Mouse (Mus musculus) heart, adult 2 months (tissue): ENCODE measurements at regions not wholly inside any gene's neighbourhood (a gene's known extent, or its start where the extent isn't known, plus 50 kb on each side); places are given as distances from the start of the nearest gene placed in this dataset.

Experiments
- DNase-seq, 2 experiments: peaks; one replicate each; pipeline ENCODE4 v3.0.0; 2021
- H3K27ac ChIP-seq: fragments of 200-600 bp; 2 replicates; pipeline ENCODE4 v1.8.1; 2022
- H3K27me3 ChIP-seq: fragments of 200-500 bp; 2 replicates; pipeline ENCODE4 v1.6.1; 2012; ENCODE audit warnings: mild to moderate bottlenecking, low read length, inconsistent platforms, mixed read lengths; ENCODE audit not compliant: control insufficient read depth, insufficient read depth
- H3K36me3 ChIP-seq: fragments of 200-500 bp; 2 replicates; pipeline ENCODE4 v1.6.1; 2012; ENCODE audit warnings: low read length, inconsistent platforms; ENCODE audit not compliant: control insufficient read depth, insufficient read depth
- H3K4me1 ChIP-seq: fragments of 200-500 bp; 2 replicates; pipeline ENCODE4 v1.6.1; 2011; ENCODE audit warnings: low read length; ENCODE audit not compliant: control insufficient read depth, insufficient read depth
- H3K4me3 ChIP-seq: fragments of 200-600 bp; 2 replicates; pipeline ENCODE4 v1.8.1; 2022
- H3K79me2 ChIP-seq: fragments of 200-500 bp; replicated peaks from 2 replicates; pipeline ENCODE4 v1.6.1; 2012; ENCODE audit warnings: mild to moderate bottlenecking, inconsistent platforms, low read length, moderate library complexity, mixed read lengths; ENCODE audit not compliant: control insufficient read depth, insufficient read depth
- H3K9ac ChIP-seq: fragments of 200-500 bp; 2 replicates; pipeline ENCODE4 v1.6.1; 2012; ENCODE audit warnings: low read depth, mild to moderate bottlenecking, control low read depth, inconsistent platforms, low read length, mixed read lengths
- CTCF ChIP-seq: fragments of 200-600 bp; IDR thresholded peaks from 2 replicates; pipeline ENCODE4 v1.8.1; 2022; ENCODE audit warnings: antibody characterized with exemption, mild to moderate bottlenecking, moderate library complexity
- EP300 ChIP-seq: fragments of 200-500 bp; IDR thresholded peaks from 2 replicates; pipeline ENCODE4 v1.6.1; 2011; ENCODE audit warnings: low read depth, low read length, control low read depth; ENCODE audit not compliant: insufficient read depth
- POLR2A ChIP-seq: fragments of 200-500 bp; IDR thresholded peaks from 2 replicates; pipeline ENCODE4 v1.6.1; 2011; ENCODE audit warnings: mild to moderate bottlenecking, low read depth, low read length, control low read depth; ENCODE audit not compliant: insufficient read depth
- WGBS: fragments of 180-500 bp; shearing (Covaris S2); methylation state at CpG from one replicate; pipeline ENCODE4 v1.1.7; 2018; 5-methylcytosine and 5-hydroxymethylcytosine counted together
- intact Hi-C: fragments of 180-260 bp; cut with DNase I; formaldehyde crosslinking; loops from one replicate; pipeline ENCODE4 v1.15.1; 2025

GRCm38 (mm10) chr1:157023462-157023861, 84.0 kb upstream of the Ralgps2 start:
- Histone ChIP-seq H3K4me1 (peaks cover 2% of the 10 kb centered on the region), H3K27ac (no peak overlapping the region), H3K79me2 (no peaks in the 10 kb centered on the region), H3K36me3 (no peaks in the 10 kb centered on the region), H3K9ac (no peak overlapping the region), H3K4me3 (no peak overlapping the region), H3K27me3 (no peaks in the 10 kb centered on the region)
- DNase-seq, result no peak
- no peak for TF ChIP-seq CTCF
- no peak for TF ChIP-seq POLR2A
- no peak for TF ChIP-seq EP300
- intact Hi-C loops, result no loop called here
- WGBS, result 78% methylated on average over 6 of the region's 6 CpGs

- Histone ChIP-seq H3K27ac (no peak overlapping the region), H3K36me3 (no peaks in the 10 kb centered on the region), H3K9ac (no peak overlapping the region), H3K79me2 (no peaks in the 10 kb centered on the region), H3K27me3 (no peaks in the 10 kb centered on the region), H3K4me1 (peaks cover 2% of the 10 kb centered on the region), H3K4me3 (no peak overlapping the region)
- TF ChIP-seq CTCF (no peak), POLR2A (no peak), EP300 (no peak)
- DNase-seq, result no peak
- intact Hi-C loops, result no loop called here
- 90% methylated on average over 12 of the region's 12 CpGs for WGBS
Observed at GRCm38 (mm10) chr1:157022456-157023435, 83.3 kb upstream of the Ralgps2 start.

- H3K27ac ChIP-seq, result no peak overlapping the region
- H3K36me3 ChIP-seq, result no peaks in the 10 kb centered on the region
- no peaks in the 10 kb centered on the region for H3K27me3 ChIP-seq
- TF ChIP-seq EP300, result no peak
- TF ChIP-seq CTCF, result no peak
- no peak for TF ChIP-seq POLR2A
- intact Hi-C loops, result no loop called here
- 48% methylated on average over 7 of the region's 7 CpGs for WGBS
- peaks cover 2% of the 10 kb centered on the region for H3K4me1 ChIP-seq
- no peak overlapping the region for H3K9ac ChIP-seq
- H3K79me2 ChIP-seq, result no peaks in the 10 kb centered on the region
- no peak overlapping the region for H3K4me3 ChIP-seq
- DNase-seq, result no peak
Observed at GRCm38 (mm10) chr1:157019892-157020291, 80.5 kb upstream of the Ralgps2 start.

- 67% methylated on average over 2 of the region's 2 CpGs for WGBS
- H3K36me3 ChIP-seq, result no peaks in the 10 kb centered on the region
- no peak for TF ChIP-seq CTCF
- TF ChIP-seq EP300, result no peak
- TF ChIP-seq POLR2A, result no peak
- intact Hi-C loops, result no loop called here
- H3K27me3 ChIP-seq, result no peaks in the 10 kb centered on the region
- H3K79me2 ChIP-seq, result no peaks in the 10 kb centered on the region
- H3K4me3 ChIP-seq, result no peak overlapping the region
- DNase-seq, result no peak
- H3K27ac ChIP-seq, result no peak overlapping the region
- H3K9ac ChIP-seq, result no peak overlapping the region
- H3K4me1 ChIP-seq, result peaks cover 3% of the 10 kb centered on the region
Observed at GRCm38 (mm10) chr1:157018726-157019125, 79.3 kb upstream of the Ralgps2 start.

- H3K4me3 ChIP-seq, result no peak overlapping the region
- no peaks in the 10 kb centered on the region for H3K27me3 ChIP-seq
- H3K79me2 ChIP-seq, result no peaks in the 10 kb centered on the region
- H3K9ac ChIP-seq, result no peak overlapping the region
- no peak overlapping the region for H3K27ac ChIP-seq
- TF ChIP-seq EP300, result no peak
- no peak for TF ChIP-seq POLR2A
- no peak for TF ChIP-seq CTCF
- peak in 1 of 2 experiments; percentile 54 for DNase-seq
- intact Hi-C loops, result no loop called here
- H3K36me3 ChIP-seq, result no peaks in the 10 kb centered on the region
- H3K4me1 ChIP-seq, result peaks cover 6% of the 10 kb centered on the region
- 81% methylated on average over 13 of the region's 13 CpGs for WGBS
Observed at GRCm38 (mm10) chr1:157017198-157017994, 78.0 kb upstream of the Ralgps2 start.

GRCm38 (mm10) chr1:157016625-157017024, 77.2 kb upstream of the Ralgps2 start:
- H3K27me3 ChIP-seq, result no peaks in the 10 kb centered on the region
- no peak overlapping the region for H3K27ac ChIP-seq
- H3K79me2 ChIP-seq, result no peaks in the 10 kb centered on the region
- no peak for TF ChIP-seq EP300
- no peak for TF ChIP-seq POLR2A
- no peak for TF ChIP-seq CTCF
- WGBS, result 56% methylated on average over 8 of the region's 8 CpGs
- peaks cover 6% of the 10 kb centered on the region for H3K4me1 ChIP-seq
- intact Hi-C loops, result no loop called here
- no peaks in the 10 kb centered on the region for H3K36me3 ChIP-seq
- H3K4me3 ChIP-seq, result no peak overlapping the region
- H3K9ac ChIP-seq, result no peak overlapping the region
- DNase-seq, result no peak
